Mouse (Mus musculus) gastrocnemius, postnatal 36 days (tissue): Measurements from ENCODE around the gene Usp37. TPM values are rescaled to one million over a fixed set of nuclear protein-coding genes. Genes with fewer than 3 reads are reported as not detected.
A peak's percentile ranks its signal among the peaks of the same experiment; 100 is the strongest.

ENCODE experiments used
- DNase-seq, 2 experiments: peaks; one replicate each; pipeline ENCODE4 v3.0.0; 2022
- intact Hi-C: fragments of 180-260 bp; cut with DNase I; formaldehyde crosslinking; loops from one replicate; pipeline ENCODE4 v1.15.1; 2025
- total RNA-seq, 2 experiments: library from RNA; stranded (reverse); gene quantifications; 2 replicates each; pipeline ENCODE4 v1.2.3; 2021

The Usp37 gene
- total RNA-seq, 2 experiments from 2014 or later = 7.8 to 8.8 TPM

DNA sequence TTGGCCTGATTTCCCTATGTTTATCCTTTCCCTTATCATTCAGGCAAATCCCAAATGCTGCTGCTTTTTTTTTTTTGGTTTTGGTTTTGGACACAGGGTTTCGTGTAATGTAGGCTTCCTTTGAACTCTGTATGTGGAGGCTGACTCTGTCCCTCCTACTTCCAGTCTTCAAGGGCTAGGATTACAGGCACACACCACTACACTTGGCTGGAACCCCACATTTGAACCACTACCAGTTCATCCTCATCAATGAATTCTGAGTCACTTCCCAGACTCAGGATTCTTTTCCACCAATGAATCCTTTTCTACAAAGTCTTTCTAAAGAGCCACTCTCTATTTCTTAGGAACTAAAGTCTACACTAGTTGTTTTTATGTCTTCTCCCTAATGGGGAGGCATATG lies 43.0 kb downstream of the Usp37 start:
- intact Hi-C loops = no loop called here
- DNase-seq = no peak

DNA sequence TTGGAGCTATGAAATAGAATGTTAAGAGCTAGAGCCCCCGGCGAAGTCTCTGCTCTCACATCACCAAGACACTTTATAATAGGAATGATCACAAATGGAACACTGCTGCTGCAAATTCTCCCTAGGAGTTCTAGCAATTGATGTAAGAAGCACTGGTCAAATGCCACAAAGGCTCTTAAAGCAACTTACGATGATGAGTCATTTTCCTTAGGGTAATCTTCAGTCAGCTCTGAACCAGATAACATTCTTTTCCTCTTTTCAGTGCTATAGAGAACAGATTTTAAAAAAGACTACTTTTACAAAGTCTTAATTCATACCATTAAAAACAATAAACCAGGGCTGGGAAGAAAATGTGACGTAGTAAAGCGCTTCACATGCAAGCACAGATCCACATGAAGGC lies 58.3 kb downstream of the Usp37 start:
- intact Hi-C loops = no loop called here
- no peak for DNase-seq

- peak in 1 of 2 experiments; percentile 15 for DNase-seq
- intact Hi-C loops = loop anchor here (5.0 kb wide), 1 partner anchor 302 kb away; no protein-coding TSS in a partner anchor
Measured at GRCm38 (mm10) chr1:74460273-74460672, 83.8 kb downstream of the Usp37 start.

DNA sequence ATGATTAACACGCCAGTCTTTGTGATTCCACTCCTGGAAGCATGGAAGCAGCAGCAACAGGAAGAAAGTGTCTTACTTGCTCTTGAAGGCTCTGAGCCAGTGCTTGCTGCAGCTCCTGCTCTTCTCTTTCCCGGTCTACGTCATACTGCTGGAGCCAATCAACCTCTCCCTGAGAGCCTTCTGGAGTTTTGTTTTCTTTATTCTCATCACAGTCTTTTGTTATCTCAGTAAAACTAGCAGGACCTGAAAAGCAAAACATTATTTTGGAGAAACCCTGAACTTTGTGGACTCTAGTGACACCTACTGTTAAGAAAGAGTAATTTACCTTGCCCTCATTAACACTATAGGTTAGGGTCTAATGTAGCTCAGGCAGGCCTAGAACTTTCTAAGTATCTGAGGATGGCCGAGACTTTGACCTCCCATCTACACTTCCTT lies 91.5 kb downstream of the Usp37 start:
- DNase-seq = no peak
- intact Hi-C loops = loop anchor here (1.0 to 10.0 kb wide), 3 partner anchors 140 to 247 kb away; partner anchors contain the start of genes Aamp and Pnkd

DNA sequence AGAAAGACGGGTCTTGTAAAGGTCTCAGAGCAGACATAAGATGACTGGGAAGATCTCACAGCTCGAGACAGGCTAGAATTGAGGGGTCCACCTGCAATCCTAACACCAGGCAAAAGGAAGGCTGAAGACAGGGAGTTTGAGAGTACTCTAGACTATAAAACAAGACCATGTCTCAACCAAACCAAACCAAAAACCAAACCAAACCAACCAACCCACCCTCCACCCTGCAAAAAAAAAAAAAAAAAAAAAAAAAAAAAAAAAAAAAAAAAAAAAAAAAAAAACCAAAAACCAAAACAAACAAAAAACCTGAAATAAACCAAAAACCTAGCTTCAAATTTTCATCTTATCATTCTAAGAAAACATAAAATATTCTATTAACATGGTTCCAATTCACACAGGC lies 99.5 kb downstream of the Usp37 start:
- DNase-seq = no peak
- intact Hi-C loops = no loop called here

- intact Hi-C loops = loop anchor here (5.0 kb wide), 1 partner anchor 37 kb away; no protein-coding TSS in a partner anchor
- no peak for DNase-seq
Measured at GRCm38 (mm10) chr1:74439166-74439876, 104.8 kb downstream of the Usp37 start.

- intact Hi-C loops = loop anchor here (5.0 kb wide), 1 partner anchor 36 kb away; no protein-coding TSS in a partner anchor
- no peak for DNase-seq
Measured at GRCm38 (mm10) chr1:74437702-74438427, 106.2 kb downstream of the Usp37 start.

DNA sequence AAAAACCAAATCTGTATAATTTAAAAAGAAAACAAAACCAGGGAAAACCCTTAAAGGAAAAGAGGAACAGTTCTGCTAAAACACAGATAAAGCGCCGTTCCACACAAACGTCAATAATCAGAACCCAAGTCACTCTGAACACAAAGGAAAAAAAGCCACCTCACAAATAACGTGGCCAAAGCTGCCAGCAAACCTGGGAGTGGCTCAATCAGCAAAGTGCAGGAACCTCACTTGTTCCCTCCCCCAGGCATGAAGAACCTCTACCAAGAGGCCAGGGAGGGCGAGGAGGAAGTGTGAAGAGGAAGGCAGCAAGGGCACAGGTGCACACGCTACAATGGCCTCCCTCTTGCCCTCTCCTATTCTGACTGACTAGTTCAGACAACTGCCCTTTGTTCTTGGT lies 108.5 kb downstream of the Usp37 start:
- intact Hi-C loops = loop anchor here (5.0 kb wide), 1 partner anchor 33 kb away; no protein-coding TSS in a partner anchor
- DNase-seq = no peak

GRCm38 (mm10) chr1:74434596-74434995 lies 109.5 kb downstream of the Usp37 start:
- no peak for DNase-seq

DNA sequence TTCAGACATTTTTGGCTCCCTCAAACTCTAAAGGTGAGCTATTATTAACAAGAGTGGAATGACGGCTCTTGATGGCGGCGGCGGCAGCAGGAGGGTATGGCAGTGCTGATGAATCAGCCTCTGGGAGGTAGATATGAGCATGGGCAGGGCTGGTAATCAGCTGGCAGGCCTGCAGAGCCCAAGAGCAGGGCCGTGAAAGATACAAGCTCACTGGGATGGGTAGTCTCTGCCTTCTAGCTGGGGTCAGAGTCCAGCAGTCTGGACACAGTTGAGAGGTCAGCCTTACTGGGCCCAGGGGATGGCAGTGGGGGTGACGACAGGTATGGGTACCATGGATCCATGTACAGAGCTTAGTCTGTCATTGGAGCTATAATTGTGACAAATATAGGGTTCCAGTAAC lies 110.9 kb downstream of the Usp37 start:
- intact Hi-C loops = no loop called here
- no peak for DNase-seq

More at GRCm38 (mm10) chr1:74434596-74434995, 109.5 kb downstream of the Usp37 start:
- intact Hi-C loops = no loop called here

GRCm38 (mm10) chr1:74425845-74426244 lies 118.2 kb downstream of the Usp37 start:
- no peak for DNase-seq
- intact Hi-C loops = no loop called here

- intact Hi-C loops = no loop called here
- DNase-seq = no peak
Measured at GRCm38 (mm10) chr1:74423147-74423546, 120.9 kb downstream of the Usp37 start.

DNA sequence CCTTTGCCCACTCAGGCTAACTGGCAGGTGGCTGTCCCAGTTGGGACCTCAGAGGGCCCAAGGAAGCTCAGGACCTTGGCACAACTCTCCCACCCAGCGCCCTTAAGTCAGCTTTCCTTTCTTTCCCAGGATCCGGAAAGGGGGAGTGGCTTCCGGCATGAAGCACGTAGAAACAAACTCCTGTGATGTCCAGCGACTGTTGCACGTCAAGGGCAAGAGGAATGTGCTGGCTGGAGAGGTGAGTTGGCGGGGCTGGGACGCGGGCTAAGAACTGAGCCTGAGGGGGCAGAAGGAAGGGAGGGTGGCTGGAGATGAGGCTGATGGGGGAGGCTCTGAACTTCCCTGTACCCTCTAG lies 124.7 kb downstream of the Usp37 start:
- intact Hi-C loops = no loop called here

DNA sequence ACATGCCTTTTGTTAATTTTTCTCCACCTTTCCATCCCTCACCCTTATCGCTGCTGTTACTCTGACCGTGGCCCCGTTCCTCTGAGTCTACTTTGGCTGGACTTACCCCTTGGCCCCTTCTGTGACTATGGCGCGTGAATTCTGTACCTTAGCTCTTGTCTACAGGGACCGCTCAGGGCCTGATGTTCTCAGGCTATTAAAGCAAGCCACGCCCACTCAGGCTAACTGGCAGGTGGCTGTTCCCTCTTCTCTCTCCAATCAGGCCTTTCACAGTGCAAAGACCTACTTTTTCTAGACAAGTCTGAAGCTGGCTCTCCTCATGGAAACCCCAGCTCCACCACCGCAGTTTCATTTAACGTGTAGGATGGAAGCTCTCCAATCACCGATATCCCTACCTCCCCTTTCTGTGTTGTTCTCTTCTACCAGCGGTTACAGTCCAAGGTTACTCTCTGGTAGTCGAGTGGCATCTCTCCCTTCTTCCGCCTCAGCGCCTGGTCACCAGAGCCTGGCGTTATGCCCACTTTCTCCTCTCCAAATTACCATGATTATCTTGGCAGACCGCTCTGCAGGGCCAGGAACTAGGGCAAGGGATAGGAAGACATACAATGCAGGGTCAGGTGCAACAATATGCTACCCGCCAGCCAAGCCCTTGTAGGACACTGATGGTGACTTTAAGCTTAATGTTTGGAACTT lies 125.2 kb downstream of the Usp37 start:
- no peak for DNase-seq
- intact Hi-C loops = no loop called here

More for the DNA sequence above, 124.7 kb downstream of the Usp37 start:
- no peak for DNase-seq

- intact Hi-C loops = no loop called here
Measured at GRCm38 (mm10) chr1:74415143-74415542, 128.9 kb downstream of the Usp37 start.

GRCm38 (mm10) chr1:74412711-74413110 lies 131.4 kb downstream of the Usp37 start:
- intact Hi-C loops = no loop called here

More at GRCm38 (mm10) chr1:74415143-74415542, 128.9 kb downstream of the Usp37 start:
- no peak for DNase-seq

GRCm38 (mm10) chr1:74411753-74412325 lies 132.2 kb downstream of the Usp37 start:
- DNase-seq = no peak
- intact Hi-C loops = no loop called here

More at GRCm38 (mm10) chr1:74412711-74413110, 131.4 kb downstream of the Usp37 start:
- no peak for DNase-seq

- intact Hi-C loops = no loop called here
- no peak for DNase-seq
Measured at GRCm38 (mm10) chr1:74408589-74409504, 135.2 kb downstream of the Usp37 start, which contains the start of gene Vil1. Gene Vil1 (plus strand): TSS chr1:74409376.

DNA sequence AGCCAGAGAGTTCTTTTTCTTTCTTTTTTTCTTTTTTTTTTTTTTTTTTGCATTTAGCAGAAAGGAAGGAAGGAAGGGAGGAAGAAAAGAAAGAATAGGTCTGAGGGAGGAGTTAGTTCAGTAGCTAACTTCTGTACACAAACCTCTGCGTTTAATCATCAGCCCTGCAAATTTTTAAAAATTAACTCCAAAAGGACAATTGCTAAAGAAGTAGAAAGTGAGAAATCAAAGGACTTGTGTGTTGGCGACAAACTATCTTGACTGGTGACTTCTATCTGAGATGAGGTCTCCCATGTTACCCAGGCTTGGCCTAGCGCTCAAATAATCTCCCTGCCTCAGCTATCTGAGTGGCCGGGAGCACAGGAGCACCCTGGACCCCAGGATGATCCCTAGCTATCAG lies 139.9 kb downstream of the Usp37 start:
- intact Hi-C loops = loop anchor here (5.0 kb wide), 1 partner anchor 33 kb away; no protein-coding TSS in a partner anchor
- DNase-seq = no peak
